Mouse (Mus musculus): ENCODE measurements around the gene Sh3gl3. TPM values are rescaled to one million over a fixed set of nuclear protein-coding genes. Genes with fewer than 3 reads are reported as not detected.

The Sh3gl3 gene
- polyA plus RNA-seq, 1 experiment = 1.7 TPM

DNA sequence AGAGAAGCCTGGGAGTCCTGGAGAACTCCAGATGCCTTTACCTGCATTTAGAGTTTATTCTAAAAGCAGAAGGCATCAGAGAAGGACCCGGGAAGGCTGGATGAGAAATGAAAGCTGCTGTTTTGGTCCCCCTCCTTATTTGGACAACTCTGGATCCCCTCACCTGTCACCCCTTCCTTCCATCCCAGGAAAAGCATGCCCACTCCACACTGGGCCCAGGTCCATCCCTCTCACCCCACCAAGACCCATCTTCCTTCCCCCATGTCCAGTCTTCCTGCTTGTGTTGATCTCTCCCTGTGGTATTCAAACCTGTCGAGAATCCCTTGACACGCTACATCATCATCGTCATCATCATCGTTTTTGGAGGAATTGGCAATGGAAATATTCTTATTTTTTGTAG, 101.3 kb downstream of the Sh3gl3 start:
- no peak for TF ChIP-seq CTCF (IDR thresholded peaks at IDR 0.05; ENCODE audit: borderline replicate concordance, insufficient read depth, low read length)
- no peak for TF ChIP-seq POLR2A (IDR thresholded peaks at IDR 0.05; ENCODE audit: low read depth, low read length)
- H3K4me3 ChIP-seq (ENCODE audit: insufficient read depth, low read length) = no peak overlapping the region
- H3K27ac ChIP-seq (ENCODE audit: insufficient read depth, low read length) = no peak overlapping the region
- H3K4me1 ChIP-seq (ENCODE audit: control insufficient read depth, insufficient read depth, low read length) = no peaks in the 10 kb centered on the region

DNA sequence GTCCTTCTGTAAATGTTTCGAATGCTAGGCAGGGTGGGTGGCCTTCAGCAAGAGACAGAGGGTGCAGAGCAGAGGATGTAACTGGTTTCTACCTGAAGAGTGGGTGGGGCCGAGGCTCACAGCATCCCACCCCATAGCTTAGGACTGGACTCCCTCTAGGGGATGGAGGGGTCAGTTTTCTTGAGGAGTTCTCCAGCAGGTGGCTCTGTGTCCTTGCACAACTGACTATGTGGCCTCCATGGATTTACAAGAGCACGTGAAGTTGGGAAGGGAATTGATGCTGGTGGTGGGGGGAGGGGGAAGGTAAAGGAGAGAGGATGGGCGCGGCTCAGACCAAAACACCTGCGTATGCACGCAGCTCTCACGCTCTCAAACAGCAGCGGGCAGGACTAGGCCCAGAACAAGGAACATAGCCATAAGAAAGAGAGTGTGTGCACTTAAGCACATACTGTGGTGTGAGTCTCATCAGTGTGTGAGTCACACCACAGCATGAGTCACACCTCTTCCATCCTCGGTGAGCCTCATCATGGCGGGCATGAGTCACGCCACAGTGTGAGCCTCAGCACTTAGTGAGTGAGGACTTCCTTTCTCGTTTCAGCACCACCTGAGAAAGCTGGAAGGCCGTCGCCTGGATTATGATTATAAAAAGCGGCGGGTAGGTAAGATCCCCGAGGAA, 102.0 kb downstream of the Sh3gl3 start:
- H3K27ac ChIP-seq (ENCODE audit: insufficient read depth, low read length) = no peak overlapping the region
- no peaks in the 10 kb centered on the region for H3K4me1 ChIP-seq (ENCODE audit: control insufficient read depth, insufficient read depth, low read length)
- TF ChIP-seq CTCF (IDR thresholded peaks at IDR 0.05; ENCODE audit: borderline replicate concordance, insufficient read depth, low read length) = no peak
- TF ChIP-seq POLR2A (IDR thresholded peaks at IDR 0.05; ENCODE audit: low read depth, low read length) = no peak
- no peak overlapping the region for H3K4me3 ChIP-seq (ENCODE audit: insufficient read depth, low read length)

DNA sequence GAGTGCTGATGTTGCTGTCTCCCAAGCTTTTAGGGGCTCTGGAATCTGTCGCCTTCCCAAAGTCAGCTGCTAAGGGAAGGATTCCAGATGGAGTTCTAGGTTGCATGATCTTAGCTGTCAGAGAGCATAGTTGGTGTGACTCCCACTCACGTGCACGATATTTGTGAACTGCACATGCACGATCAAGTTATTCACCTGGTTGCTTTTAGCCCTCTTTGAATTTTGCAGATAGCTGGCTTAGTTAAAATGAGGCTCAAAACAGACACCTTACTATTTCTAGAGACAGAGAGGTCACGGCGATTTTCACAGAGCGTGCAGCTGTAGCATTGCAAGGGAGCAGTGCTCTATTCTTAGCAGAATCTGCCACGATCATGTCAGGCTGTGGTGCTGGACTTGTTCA, 108.4 kb downstream of the Sh3gl3 start:
- TF ChIP-seq CTCF (IDR thresholded peaks at IDR 0.05; ENCODE audit: borderline replicate concordance, insufficient read depth, low read length) = no peak
- no peak for TF ChIP-seq POLR2A (IDR thresholded peaks at IDR 0.05; ENCODE audit: low read depth, low read length)
- Histone ChIP-seq H3K4me1 (ENCODE audit: control insufficient read depth, insufficient read depth, low read length) (no peaks in the 10 kb centered on the region), H3K27ac (ENCODE audit: insufficient read depth, low read length) (no peak overlapping the region), H3K4me3 (ENCODE audit: insufficient read depth, low read length) (no peak overlapping the region)

GRCm38 (mm10) chr7:82282464-82282863, 108.8 kb downstream of the Sh3gl3 start:
- Histone ChIP-seq H3K4me3 (ENCODE audit: insufficient read depth, low read length) (no peak overlapping the region), H3K4me1 (ENCODE audit: control insufficient read depth, insufficient read depth, low read length) (no peaks in the 10 kb centered on the region), H3K27ac (ENCODE audit: insufficient read depth, low read length) (no peak overlapping the region)
- no peak for TF ChIP-seq CTCF (IDR thresholded peaks at IDR 0.05; ENCODE audit: borderline replicate concordance, insufficient read depth, low read length)
- no peak for TF ChIP-seq POLR2A (IDR thresholded peaks at IDR 0.05; ENCODE audit: low read depth, low read length)

GRCm38 (mm10) chr7:82287242-82287641, 113.6 kb downstream of the Sh3gl3 start:
- Histone ChIP-seq H3K27ac (ENCODE audit: insufficient read depth, low read length) (no peak overlapping the region), H3K4me3 (ENCODE audit: insufficient read depth, low read length) (no peak overlapping the region), H3K4me1 (ENCODE audit: control insufficient read depth, insufficient read depth, low read length) (no peaks in the 10 kb centered on the region)
- TF ChIP-seq POLR2A (IDR thresholded peaks at IDR 0.05; ENCODE audit: low read depth, low read length) = no peak
- peak; percentile 10; the same call in 1 of the 2 replicates for TF ChIP-seq CTCF (IDR thresholded peaks at IDR 0.05; ENCODE audit: borderline replicate concordance, insufficient read depth, low read length)

- no peaks in the 10 kb centered on the region for H3K4me1 ChIP-seq (ENCODE audit: control insufficient read depth, insufficient read depth, low read length)
- TF ChIP-seq CTCF (IDR thresholded peaks at IDR 0.05; ENCODE audit: borderline replicate concordance, insufficient read depth, low read length) = no peak
- TF ChIP-seq POLR2A (IDR thresholded peaks at IDR 0.05; ENCODE audit: low read depth, low read length) = no peak
- no peak overlapping the region for H3K4me3 ChIP-seq (ENCODE audit: insufficient read depth, low read length)
- no peak overlapping the region for H3K27ac ChIP-seq (ENCODE audit: insufficient read depth, low read length)
Observed at GRCm38 (mm10) chr7:82293441-82293840, 119.8 kb downstream of the Sh3gl3 start.

DNA sequence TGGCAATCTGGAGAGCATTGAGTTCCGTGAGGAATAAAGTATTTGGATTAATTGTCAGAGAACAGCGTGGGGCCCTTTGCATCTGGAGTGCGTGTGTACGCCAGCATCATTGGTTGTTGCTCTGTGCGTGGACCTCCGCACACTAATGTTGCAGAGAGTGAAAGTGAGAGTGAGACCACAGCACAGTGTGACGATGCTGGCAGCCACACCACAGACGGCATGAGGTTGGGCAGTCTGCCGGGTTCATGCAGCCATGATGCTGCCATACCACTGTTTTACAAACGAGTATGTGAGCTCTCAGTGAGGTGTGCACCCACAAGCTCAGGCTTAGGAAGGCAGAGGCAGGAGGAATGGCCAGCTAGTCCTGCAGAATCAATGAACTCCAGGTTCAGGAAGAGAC, 120.4 kb downstream of the Sh3gl3 start:
- TF ChIP-seq POLR2A (IDR thresholded peaks at IDR 0.05; ENCODE audit: low read depth, low read length) = no peak
- no peak for TF ChIP-seq CTCF (IDR thresholded peaks at IDR 0.05; ENCODE audit: borderline replicate concordance, insufficient read depth, low read length)
- no peaks in the 10 kb centered on the region for H3K4me1 ChIP-seq (ENCODE audit: control insufficient read depth, insufficient read depth, low read length)
- H3K4me3 ChIP-seq (ENCODE audit: insufficient read depth, low read length) = no peak overlapping the region
- H3K27ac ChIP-seq (ENCODE audit: insufficient read depth, low read length) = no peak overlapping the region

DNA sequence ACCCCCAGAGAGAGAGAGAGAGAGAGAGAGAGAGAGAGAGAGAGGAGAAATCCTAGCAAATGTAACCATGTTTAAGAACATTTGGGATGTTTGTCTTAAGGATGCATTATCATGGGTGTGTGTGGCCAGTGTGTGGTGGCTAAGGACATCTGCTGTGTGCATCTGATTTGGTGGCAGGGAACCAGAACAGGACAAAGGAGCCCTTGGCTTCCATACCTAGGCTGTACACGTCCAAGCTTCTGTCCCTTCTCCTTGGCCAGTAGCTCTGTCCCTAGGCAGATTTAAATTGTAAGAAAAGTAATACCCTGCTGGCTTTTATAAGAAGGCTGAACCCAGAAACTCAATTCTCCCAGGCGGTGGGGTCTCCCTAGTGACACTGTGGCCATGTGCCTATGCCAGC, 121.0 kb downstream of the Sh3gl3 start:
- no peak overlapping the region for H3K4me3 ChIP-seq (ENCODE audit: insufficient read depth, low read length)
- TF ChIP-seq CTCF (IDR thresholded peaks at IDR 0.05; ENCODE audit: borderline replicate concordance, insufficient read depth, low read length) (no peak), POLR2A (IDR thresholded peaks at IDR 0.05; ENCODE audit: low read depth, low read length) (no peak)
- no peak overlapping the region for H3K27ac ChIP-seq (ENCODE audit: insufficient read depth, low read length)
- H3K4me1 ChIP-seq (ENCODE audit: control insufficient read depth, insufficient read depth, low read length) = no peaks in the 10 kb centered on the region

GRCm38 (mm10) chr7:82308398-82308797, 134.8 kb downstream of the Sh3gl3 start:
- H3K4me3 ChIP-seq (ENCODE audit: insufficient read depth, low read length) = no peak overlapping the region
- H3K4me1 ChIP-seq (ENCODE audit: control insufficient read depth, insufficient read depth, low read length) = no peaks in the 10 kb centered on the region
- TF ChIP-seq CTCF (IDR thresholded peaks at IDR 0.05; ENCODE audit: borderline replicate concordance, insufficient read depth, low read length) (no peak), POLR2A (IDR thresholded peaks at IDR 0.05; ENCODE audit: low read depth, low read length) (no peak)
- no peak overlapping the region for H3K27ac ChIP-seq (ENCODE audit: insufficient read depth, low read length)

GRCm38 (mm10) chr7:82318515-82318914, 144.9 kb downstream of the Sh3gl3 start:
- Histone ChIP-seq H3K27ac (ENCODE audit: insufficient read depth, low read length) (no peak overlapping the region), H3K4me1 (ENCODE audit: control insufficient read depth, insufficient read depth, low read length) (no peaks in the 10 kb centered on the region), H3K4me3 (ENCODE audit: insufficient read depth, low read length) (no peak overlapping the region)
- no peak for TF ChIP-seq POLR2A (IDR thresholded peaks at IDR 0.05; ENCODE audit: low read depth, low read length)

Measured in embryonic fibroblast, embryonic 13.5 days (primary cell).